Mouse (Mus musculus) ES-E14 (cell line): Measurements from ENCODE around the gene Tph2. TPM values are rescaled to one million over a fixed set of nuclear protein-coding genes. Genes with fewer than 3 reads are reported as not detected.

ENCODE experiments used
- DNase-seq: peaks from one replicate; pipeline ENCODE4 v3.0.0-alpha.2; 2013; ENCODE audit warnings: low read depth, low spot score
- H3K27ac ChIP-seq: 2 replicates; pipeline ENCODE4 v1.5.1; 2012; ENCODE audit warnings: low read depth, mild to moderate bottlenecking, low read length, moderate library complexity, mixed read lengths; ENCODE audit not compliant: poor library complexity, insufficient read depth, severe bottlenecking
- H3K36me3 ChIP-seq: 2 replicates; pipeline ENCODE4 v1.6.1; 2012; ENCODE audit warnings: mild to moderate bottlenecking, low read length, moderate library complexity, mixed read lengths; ENCODE audit not compliant: control insufficient read depth, poor library complexity, insufficient read depth, severe bottlenecking
- H3K4me1 ChIP-seq, 2 experiments: fragments of 150-350 bp in 1 of 2; sonication (generic) in 1 of 2; 2 replicates each; pipeline ENCODE4 v1.6.1; 2012; ENCODE audit warnings: low read length in 2 of 2, mild to moderate bottlenecking in 1 of 2, mixed read lengths in 1 of 2; ENCODE audit not compliant: control insufficient read depth in 2 of 2, insufficient read depth in 2 of 2, poor library complexity in 1 of 2
- H3K4me3 ChIP-seq, 2 experiments: fragments of 150-350 bp in 1 of 2; sonication (generic) in 1 of 2; 2 replicates each; pipeline ENCODE4 v1.5.1; 2012; ENCODE audit warnings: low read length in 2 of 2, low read depth in 1 of 2, mild to moderate bottlenecking in 1 of 2, mixed read lengths in 1 of 2; ENCODE audit not compliant: insufficient read depth in 1 of 2, poor library complexity in 1 of 2, severe bottlenecking in 1 of 2
- H3K9ac ChIP-seq: 2 replicates; pipeline ENCODE4 v1.6.1; 2012; ENCODE audit warnings: low read depth, mild to moderate bottlenecking, low read length, mixed read lengths; ENCODE audit not compliant: poor library complexity, insufficient read depth, severe bottlenecking
- H3K9me3 ChIP-seq: fragments of 150-350 bp; sonication (generic); 2 replicates; pipeline ENCODE4 v1.6.1; 2012; ENCODE audit warnings: low read depth, mild to moderate bottlenecking, low read length; ENCODE audit not compliant: control insufficient read depth, insufficient read depth
- CHD2 ChIP-seq: IDR thresholded peaks from 2 replicates; pipeline ENCODE4 v1.6.1; 2014; ENCODE audit warnings: mild to moderate bottlenecking, low read depth, low read length, inconsistent platforms
- HCFC1 ChIP-seq: IDR thresholded peaks from 2 replicates; pipeline ENCODE4 v1.6.1; 2012; ENCODE audit warnings: low read length, inconsistent platforms, borderline replicate concordance; ENCODE audit not compliant: insufficient read depth
- MAFK ChIP-seq: IDR thresholded peaks from 2 replicates; pipeline ENCODE4 v1.6.1; 2014; ENCODE audit warnings: mild to moderate bottlenecking, low read depth, low read length, inconsistent platforms; ENCODE audit not compliant: insufficient read depth
- ZC3H11A ChIP-seq: IDR thresholded peaks from 2 replicates; pipeline ENCODE4 v1.6.1; 2012; ENCODE audit warnings: low read depth, mild to moderate bottlenecking, inconsistent platforms, low read length, borderline replicate concordance
- ZNF384 ChIP-seq: IDR thresholded peaks from 2 replicates; pipeline ENCODE4 v1.6.1; 2012; ENCODE audit warnings: low read depth, low read length, inconsistent platforms
- in situ Hi-C, 2 experiments: fragments of 600-800 bp; cut with MboI; formaldehyde crosslinking; loops; one replicate each; pipeline ENCODE4 v1.15.1; 2025; ENCODE audit warnings: low sequenced_read_pairs in 2 of 2, inconsistent platforms in 1 of 2; ENCODE audit not compliant: unreplicated experiment in 2 of 2
- total RNA-seq: library from RNA; depleted of rRNA; stranded (reverse); fragments of 300-350 nt; gene quantifications from 2 replicates; pipeline ENCODE4 v1.2.3, GENCODE M21; 2012; rRNA removed

Tph2 gene
- 0.16 and 0.18 TPM in 2 replicates for total RNA-seq

DNA sequence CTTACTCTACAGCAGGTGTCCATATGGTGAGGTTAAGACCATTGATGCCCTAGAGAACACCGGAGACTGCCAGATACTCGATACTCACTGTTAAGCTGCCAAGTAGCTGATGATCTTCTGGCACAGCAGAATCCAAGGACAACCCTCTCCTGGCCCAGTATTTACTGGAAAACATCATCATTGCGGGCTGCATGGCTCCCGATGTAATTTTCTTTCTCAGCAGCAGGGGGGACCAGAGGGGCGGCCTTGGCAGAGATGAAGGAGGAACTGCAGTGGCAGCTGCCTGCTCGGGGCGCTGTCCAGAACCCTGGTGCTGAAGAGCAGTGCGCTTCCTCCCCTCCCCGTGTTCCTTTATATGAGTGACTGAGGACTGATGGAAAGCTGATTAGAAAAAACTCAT, at the start of gene Tph2:
Tph2 (minus strand) TSS at position 326 of the 400 bp plus-strand sequence.
- H3K4me1 ChIP-seq: no peaks in the 10 kb centered on the region
- H3K9me3 ChIP-seq: no peaks in the 10 kb centered on the region
- in situ Hi-C loops: no loop called here
- H3K27ac ChIP-seq: no peak within 1 kb of the TSS
- no peak within 1 kb of the TSS for H3K4me3 ChIP-seq
- H3K9ac ChIP-seq: no peak within 1 kb of the TSS
- no peak for TF ChIP-seq CHD2
- peak; percentile 50; the same call in 1 of the 2 replicates for TF ChIP-seq HCFC1
- peak; percentile 81 for TF ChIP-seq ZC3H11A
- peak; percentile 38; the same call in 1 of the 2 replicates for TF ChIP-seq ZNF384
- no peak for TF ChIP-seq MAFK
- peak; percentile 70 for DNase-seq
- H3K36me3 ChIP-seq: no peaks in the 10 kb centered on the region

DNA sequence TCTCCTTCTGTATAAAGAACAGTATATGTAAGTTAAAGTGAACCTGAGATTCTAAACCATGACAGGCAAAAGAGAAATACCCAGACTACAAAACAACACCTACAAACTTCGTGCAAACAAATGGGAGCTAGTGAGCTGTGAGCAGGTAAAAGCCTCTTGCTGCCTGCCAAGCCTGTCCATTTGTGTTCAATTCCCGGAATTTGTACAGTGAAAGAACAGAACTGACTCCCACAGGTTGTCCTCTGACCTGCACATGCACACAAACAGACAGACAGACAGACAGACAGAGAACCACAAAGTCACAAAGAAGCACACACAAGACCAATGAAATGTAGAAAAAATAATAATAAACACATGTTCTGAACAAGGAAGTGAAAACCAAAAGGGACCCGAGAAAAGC, 49.0 kb upstream of the Tph2 start:
- no peaks in the 10 kb centered on the region for H3K9me3 ChIP-seq
- in situ Hi-C loops: no loop called here
- H3K9ac ChIP-seq: no peak overlapping the region
- peaks cover 23% of the 10 kb centered on the region for H3K36me3 ChIP-seq
- no peak for DNase-seq
- no peak overlapping the region for H3K27ac ChIP-seq
- H3K4me1 ChIP-seq: peaks cover 4 to 5% of the 10 kb centered on the region in 2 experiments; a peak in 3 of 4 replicates
- no peak overlapping the region for H3K4me3 ChIP-seq
- no peak for TF ChIP-seq ZC3H11A
- TF ChIP-seq HCFC1: no peak
- TF ChIP-seq MAFK: no peak
- no peak for TF ChIP-seq ZNF384

DNA sequence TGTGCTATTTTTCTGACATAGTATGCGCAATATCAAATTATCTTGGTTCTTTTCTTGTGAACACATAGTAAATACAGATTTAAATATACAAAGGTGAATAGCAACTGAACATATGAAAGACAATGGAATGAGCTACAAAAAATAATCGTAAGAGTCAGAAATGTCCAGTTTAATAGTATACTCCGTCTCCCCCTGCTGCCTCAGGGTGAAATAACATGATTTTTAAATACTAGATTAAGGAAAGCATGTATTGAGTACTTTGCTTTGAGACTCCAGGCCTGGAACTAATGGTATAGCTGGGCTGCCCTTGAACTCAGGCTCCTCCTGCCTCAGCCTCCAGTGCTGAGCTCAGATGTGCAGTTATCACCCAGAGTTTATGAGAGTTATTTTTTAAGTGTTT, 47.7 kb upstream of the Tph2 start:
- Histone ChIP-seq H3K9me3 (no peaks in the 10 kb centered on the region), H3K27ac (no peak overlapping the region), H3K4me1 (peaks cover 3 to 4% of the 10 kb centered on the region in 2 experiments; a peak in 3 of 4 replicates), H3K9ac (no peak overlapping the region), H3K4me3 (no peak overlapping the region), H3K36me3 (peaks cover 15% of the 10 kb centered on the region)
- no peak for DNase-seq
- TF ChIP-seq HCFC1: no peak
- TF ChIP-seq MAFK: no peak
- TF ChIP-seq CHD2: no peak
- TF ChIP-seq ZNF384: no peak
- in situ Hi-C loops: no loop called here

DNA sequence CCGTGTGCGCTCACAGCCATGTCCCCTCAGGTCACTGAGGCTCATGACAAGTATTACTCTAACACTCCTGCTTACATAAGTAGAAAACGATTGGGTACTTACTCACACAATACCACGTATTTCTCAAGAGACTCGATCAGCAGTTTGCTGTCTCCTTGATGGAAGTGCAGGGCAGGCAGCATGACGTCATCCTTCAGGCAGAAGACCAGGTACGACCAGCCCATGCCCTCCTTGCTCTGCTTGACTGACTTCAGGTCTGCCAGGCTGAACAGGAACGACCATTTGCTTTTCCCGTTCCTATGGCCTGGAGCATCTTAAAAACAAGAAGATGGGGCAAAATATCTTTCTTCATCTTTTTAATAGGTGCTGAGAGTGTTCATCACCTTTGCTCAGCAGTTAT, 44.2 kb upstream of the Tph2 start:
- no peak for TF ChIP-seq MAFK
- no peak for TF ChIP-seq ZNF384
- TF ChIP-seq HCFC1: no peak
- TF ChIP-seq CHD2: no peak
- no peak for TF ChIP-seq ZC3H11A
- no peaks in the 10 kb centered on the region for H3K9me3 ChIP-seq
- H3K9ac ChIP-seq: no peak overlapping the region
- in situ Hi-C loops: no loop called here
- no peak overlapping the region for H3K27ac ChIP-seq
- DNase-seq: no peak
- no peak overlapping the region for H3K4me3 ChIP-seq
- H3K36me3 ChIP-seq: peaks cover 18% of the 10 kb centered on the region
- H3K4me1 ChIP-seq: no peaks in the 10 kb centered on the region

DNA sequence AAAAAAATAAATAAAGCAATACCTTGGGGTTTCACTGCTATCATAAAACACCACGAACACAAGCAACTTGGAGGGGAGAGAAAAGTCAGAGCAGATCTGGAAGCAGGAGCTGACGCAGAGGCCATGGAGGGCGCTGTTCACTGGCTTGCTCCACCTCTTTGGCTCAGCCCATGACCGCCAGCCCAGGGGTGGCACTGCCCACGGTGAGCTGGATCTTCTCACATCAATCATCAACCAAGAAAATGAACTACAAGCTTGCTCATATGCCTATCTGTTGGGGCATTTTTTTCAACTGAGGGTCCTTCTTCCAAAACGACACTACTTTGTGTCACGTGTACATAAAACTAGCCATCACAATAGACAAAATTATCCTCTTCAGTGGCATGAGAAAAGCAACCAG, 41.8 kb upstream of the Tph2 start:
- in situ Hi-C loops: no loop called here
- TF ChIP-seq ZNF384: no peak
- no peak for TF ChIP-seq HCFC1
- no peak for TF ChIP-seq MAFK
- no peak for TF ChIP-seq ZC3H11A
- no peak for TF ChIP-seq CHD2
- peaks cover 11% of the 10 kb centered on the region for H3K36me3 ChIP-seq

More for the DNA sequence above, 41.8 kb upstream of the Tph2 start:
- H3K4me1 ChIP-seq: no peaks in the 10 kb centered on the region; a peak in 1 of 4 replicates
- no peak overlapping the region for H3K27ac ChIP-seq
- DNase-seq: no peak
- H3K4me3 ChIP-seq: no peak overlapping the region
- no peak overlapping the region for H3K9ac ChIP-seq
- H3K9me3 ChIP-seq: no peaks in the 10 kb centered on the region
